Mouse (Mus musculus) neural tube, embryonic 13.5 days (tissue): ENCODE results near the gene Gm4969. TPM values are rescaled to one million over a fixed set of nuclear protein-coding genes. Genes with fewer than 3 reads are reported as not detected.
"Not testable (repeated sequence)": the region's sequence is repeated elsewhere in the genome, so short reads cannot be mapped to it uniquely, and the experiment has no call there.

ENCODE experiments used
- ATAC-seq: fragments of 200-750 bp; cut with Nextera tagmentation; 2 replicates; pipeline ENCODE4 v1.8.0; 2017; ENCODE audit warnings: low read depth, mild to moderate bottlenecking, moderate TSS enrichment, moderate library complexity
- H3K27ac ChIP-seq: fragments of 300-500 bp; sonication (generic); replicated peaks from 2 replicates; pipeline ENCODE4 v1.5.1; 2015; ENCODE audit warnings: moderate library complexity, mild to moderate bottlenecking, inconsistent platforms
- H3K27me3 ChIP-seq: fragments of 300-500 bp; sonication (generic); 2 replicates; pipeline ENCODE4 v1.6.1; 2015; ENCODE audit warnings: mild to moderate bottlenecking, inconsistent platforms
- H3K36me3 ChIP-seq: fragments of 300-500 bp; sonication (generic); 2 replicates; pipeline ENCODE4 v1.6.1; 2015; ENCODE audit warnings: mild to moderate bottlenecking, inconsistent platforms
- H3K4me1 ChIP-seq: fragments of 300-500 bp; sonication (generic); replicated peaks from 2 replicates; pipeline ENCODE4 v1.6.1; 2015; ENCODE audit warnings: inconsistent platforms
- H3K4me2 ChIP-seq: fragments of 300-500 bp; sonication (generic); 2 replicates; pipeline ENCODE4 v1.6.1; 2015; ENCODE audit warnings: inconsistent platforms, mild to moderate bottlenecking, moderate library complexity
- H3K4me3 ChIP-seq: fragments of 300-500 bp; sonication (generic); 2 replicates; pipeline ENCODE4 v1.5.1; 2015; ENCODE audit warnings: mild to moderate bottlenecking, inconsistent platforms
- H3K9ac ChIP-seq: fragments of 300-500 bp; sonication (generic); 2 replicates; pipeline ENCODE4 v1.6.1; 2015; ENCODE audit warnings: moderate library complexity, mild to moderate bottlenecking, inconsistent platforms
- H3K9me3 ChIP-seq: fragments of 300-500 bp; sonication (generic); 2 replicates; pipeline ENCODE4 v1.6.1; 2016; ENCODE audit warnings: inconsistent platforms
- WGBS: fragments of 180-500 bp; shearing (Covaris S2); methylation state at CpG from one replicate; pipeline ENCODE4 v1.1.7; 2015; 5-methylcytosine and 5-hydroxymethylcytosine counted together
- polyA plus RNA-seq: library from polyadenylated mRNA; unstranded; fragments of >200 nt; fragmentation: Nextera tagmentation; extraction: Ambion mirVana; gene quantifications from 2 replicates; pipeline ENCODE4 v1.2.1, GENCODE M21; 2015

Gm4969 gene
- polyA plus RNA-seq, 1 experiment from 2014 or later: 2.3 TPM

DNA sequence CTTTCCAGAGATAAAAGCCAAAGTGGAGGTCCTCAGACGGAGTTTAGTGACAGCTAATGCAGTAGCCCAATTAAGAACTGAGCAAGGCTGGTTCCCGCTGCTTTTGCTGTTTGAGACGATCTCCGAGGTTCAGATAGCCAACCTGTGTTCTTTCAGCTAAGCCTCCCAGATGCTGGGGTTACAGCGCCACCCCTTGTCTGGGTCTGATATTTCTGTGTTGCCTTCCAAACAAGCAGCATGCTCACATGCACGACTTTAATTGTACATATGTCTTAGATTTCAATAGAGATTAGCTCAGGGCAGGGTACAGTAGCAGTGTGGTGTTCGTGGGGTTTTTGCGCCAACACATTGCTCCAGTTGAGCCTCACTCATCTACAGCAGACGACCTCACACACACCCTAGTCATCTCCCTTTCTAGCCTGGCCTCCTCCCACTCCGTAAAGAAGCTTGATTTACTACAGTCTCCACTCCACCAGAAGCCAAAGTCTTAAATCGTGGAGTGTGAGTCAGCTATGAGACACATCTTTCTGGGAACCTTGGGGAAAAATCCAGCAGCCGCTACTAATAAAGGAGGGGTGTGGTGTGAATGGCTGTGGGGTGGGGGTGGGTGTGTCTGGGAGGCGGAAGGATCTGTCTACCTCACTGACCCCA is 37.8 kb upstream of the Gm4969 start:
- Histone ChIP-seq H3K4me2 (no peak overlapping the region), H3K9me3 (no peaks in the 10 kb centered on the region), H3K36me3 (peaks cover 49% of the 10 kb centered on the region), H3K4me3 (no peak overlapping the region), H3K27ac (0 out of 2 replicates have a peak overlapping the region, but pooled peaks have one; percentile 18), H3K27me3 (peaks cover 21% of the 10 kb centered on the region), H3K4me1 (peaks cover 22% of the 10 kb centered on the region), H3K9ac (no peak overlapping the region)
- 55% methylated on average over 13 of the region's 13 CpGs for WGBS
- no peak for ATAC-seq

DNA sequence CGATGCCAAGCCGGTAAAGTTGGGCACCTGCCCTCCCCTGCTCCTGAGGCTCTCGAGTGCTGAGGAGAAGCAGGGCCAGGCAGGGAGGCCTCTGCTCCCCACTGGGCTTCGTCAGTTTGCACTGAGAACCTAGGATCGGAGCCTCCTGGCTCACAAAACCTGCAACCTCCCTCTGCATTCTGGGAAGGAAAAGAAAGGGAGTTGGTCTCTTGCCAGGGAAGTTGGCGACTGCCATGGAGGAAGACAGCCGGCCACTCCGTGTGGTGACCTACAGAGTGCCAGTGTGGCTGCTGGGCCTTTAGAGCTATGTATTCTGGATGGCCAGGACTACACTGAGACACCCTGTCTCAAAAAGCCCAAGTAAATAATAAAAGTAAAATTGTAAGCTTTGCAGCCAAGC is 36.6 kb upstream of the Gm4969 start:
- no peak for ATAC-seq
- Histone ChIP-seq H3K4me3 (no peak overlapping the region), H3K4me1 (peaks cover 24% of the 10 kb centered on the region), H3K4me2 (no peak overlapping the region), H3K9me3 (no peaks in the 10 kb centered on the region), H3K36me3 (peaks cover 49% of the 10 kb centered on the region), H3K27ac (no peak overlapping the region), H3K27me3 (peaks cover 14% of the 10 kb centered on the region), H3K9ac (no peak overlapping the region)
- 81% methylated on average over 8 of the region's 8 CpGs for WGBS

DNA sequence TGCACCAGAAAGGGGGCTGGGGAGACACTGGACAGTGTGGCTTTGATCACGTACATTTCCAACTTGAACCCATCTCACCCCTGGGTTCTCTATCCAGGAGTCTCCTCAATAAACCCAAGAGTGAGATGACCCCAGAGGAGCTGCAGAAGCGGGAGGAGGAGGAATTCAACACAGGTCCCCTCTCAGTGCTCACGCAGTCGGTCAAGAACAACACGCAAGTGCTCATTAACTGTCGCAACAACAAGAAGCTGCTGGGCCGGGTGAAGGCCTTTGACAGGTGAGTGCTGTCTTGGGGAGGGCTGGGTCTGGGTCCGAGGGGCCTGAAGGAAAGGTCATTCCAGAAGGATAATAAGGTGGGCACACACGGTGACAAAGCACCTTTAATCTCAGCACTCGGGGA is 33.0 kb upstream of the Gm4969 start:
- not testable (repeated sequence) for H3K9ac ChIP-seq, H3K9me3 ChIP-seq, ATAC-seq, H3K27me3 ChIP-seq, H3K27ac ChIP-seq
- H3K4me2 ChIP-seq: peak overlapping the region; percentile 97; the same call in 1 of the 2 replicates
- peaks cover 30% of the 10 kb centered on the region for H3K4me1 ChIP-seq
- peaks cover 56% of the 10 kb centered on the region for H3K36me3 ChIP-seq
- 0 out of 2 replicates have a peak overlapping the region, but pooled peaks have one; percentile 53 for H3K4me3 ChIP-seq
- WGBS: 93% methylated on average over 10 of the region's 10 CpGs

DNA sequence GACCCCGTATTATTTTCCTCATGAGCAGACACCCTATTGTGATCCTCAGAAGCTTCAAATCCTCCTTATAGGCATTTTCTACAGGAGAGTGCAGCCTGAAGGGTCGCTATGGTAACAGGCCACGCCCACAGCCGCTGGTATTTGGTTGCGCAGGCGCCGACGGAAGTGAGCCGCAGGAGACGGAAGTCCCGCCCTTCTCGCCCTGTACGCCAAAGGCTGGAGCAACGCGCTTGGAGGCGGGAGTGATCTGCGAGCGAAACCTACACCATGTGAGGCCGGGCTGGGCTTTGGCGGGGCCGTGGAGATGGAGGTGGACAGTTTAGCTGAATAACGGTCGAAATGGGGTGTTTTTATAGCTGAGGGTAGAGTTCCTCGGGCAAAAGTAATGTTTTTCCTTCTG is 31.5 kb upstream of the Gm4969 start, which contains the start of gene Snrpd2:
Snrpd2 (plus strand) TSS at position 97 of the 400 bp plus-strand sequence.
- peak within 1 kb of the TSS; percentile 80 for H3K9ac ChIP-seq
- peaks cover 49% of the 10 kb centered on the region for H3K36me3 ChIP-seq
- ATAC-seq: peak; percentile 93
- peak within 1 kb of the TSS; percentile 87 for H3K27ac ChIP-seq
- peak within 1 kb of the TSS; percentile 53 for H3K4me3 ChIP-seq
- WGBS: 0% methylated on average over 24 of the region's 24 CpGs
- H3K4me1 ChIP-seq: peaks cover 30% of the 10 kb centered on the region
- no peaks in the 10 kb centered on the region for H3K9me3 ChIP-seq
- no peaks in the 10 kb centered on the region for H3K27me3 ChIP-seq
- H3K4me2 ChIP-seq: peak within 1 kb of the TSS; percentile 97

DNA sequence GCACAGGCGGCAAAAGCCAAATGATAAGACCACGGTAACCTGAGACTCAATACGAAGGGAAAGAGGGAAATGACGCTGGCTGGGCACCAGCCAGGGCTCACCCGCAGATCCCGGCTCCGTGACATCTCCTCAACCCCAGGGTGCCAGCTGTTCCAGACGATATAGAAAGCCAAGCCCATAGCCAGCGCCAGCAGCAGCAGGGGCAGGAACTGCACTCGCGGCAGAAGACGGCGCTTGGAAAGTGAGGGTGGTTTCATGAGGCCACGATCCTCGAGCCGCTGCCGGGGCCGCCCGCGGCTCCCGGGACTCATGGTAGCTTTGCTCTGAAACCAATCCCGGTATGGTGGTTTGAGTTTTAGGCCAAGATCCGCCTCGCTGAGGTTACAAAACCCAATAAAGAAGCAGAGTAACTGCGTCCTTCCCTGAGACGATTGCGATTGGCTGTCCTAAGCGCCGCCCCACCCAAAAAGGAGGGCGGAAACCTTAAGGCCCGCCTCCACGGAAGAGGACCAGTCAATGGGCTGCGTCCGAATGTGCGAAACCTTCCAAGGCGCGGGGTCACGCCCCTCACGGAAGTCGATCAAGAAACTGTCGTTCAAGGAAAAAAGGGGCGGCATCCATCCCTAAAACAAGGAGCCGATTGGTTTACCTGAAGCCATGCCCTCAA is 30.8 kb upstream of the Gm4969 start, which contains the start of gene Qpctl:
Qpctl (minus strand) TSS at position 417 of the 667 bp plus-strand sequence.
- Histone ChIP-seq H3K4me2 (peak within 1 kb of the TSS; percentile 97), H3K4me1 (peaks cover 30% of the 10 kb centered on the region), H3K27me3 (no peaks in the 10 kb centered on the region), H3K4me3 (peak within 1 kb of the TSS; percentile 53), H3K9ac (peak within 1 kb of the TSS; percentile 80), H3K9me3 (no peaks in the 10 kb centered on the region), H3K36me3 (peaks cover 42% of the 10 kb centered on the region), H3K27ac (peak within 1 kb of the TSS; percentile 87)
- ATAC-seq: peak; percentile 97
- under 1% methylated on average over 43 of the region's 43 CpGs for WGBS

DNA sequence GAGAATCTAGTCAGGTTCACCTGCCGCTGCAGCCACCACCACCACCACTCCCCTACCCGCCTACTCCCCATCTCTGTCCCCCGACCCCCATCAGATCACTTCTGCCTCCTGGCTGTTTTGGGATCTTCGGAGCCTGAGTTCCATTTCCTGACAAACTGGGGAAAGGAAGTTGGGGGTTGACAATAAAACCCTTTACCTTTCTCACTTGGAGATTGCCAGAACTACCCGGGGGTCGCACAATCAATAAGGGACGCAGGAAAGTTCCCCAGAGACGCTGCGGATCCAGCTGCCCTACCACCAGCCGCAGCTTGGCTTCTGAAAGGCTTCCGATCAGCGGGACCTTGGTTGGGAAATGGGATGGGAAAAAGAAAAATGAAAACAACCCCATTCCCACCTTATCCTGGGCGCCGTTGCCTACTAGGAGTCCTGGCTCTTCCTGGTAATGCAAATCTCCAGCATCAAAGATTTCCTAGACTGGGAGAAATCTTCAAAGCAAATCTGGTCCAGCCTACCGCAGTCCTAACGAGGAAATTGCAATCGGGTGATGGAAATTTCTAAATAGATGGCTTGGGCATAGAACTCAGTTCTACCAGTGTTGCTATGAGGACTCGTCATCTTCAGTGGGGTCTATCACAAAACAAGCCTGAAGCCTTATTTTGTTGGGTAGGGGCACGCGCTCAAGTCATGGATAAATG is 30.2 kb upstream of the Gm4969 start:
- WGBS: 12% methylated on average over 20 of the region's 20 CpGs
- Histone ChIP-seq H3K4me1 (peaks cover 30% of the 10 kb centered on the region), H3K27ac (peak overlapping the region; percentile 87), H3K4me3 (peak overlapping the region; percentile 53), H3K36me3 (peaks cover 36% of the 10 kb centered on the region), H3K9ac (peak overlapping the region; percentile 79), H3K9me3 (no peaks in the 10 kb centered on the region), H3K27me3 (no peaks in the 10 kb centered on the region), H3K4me2 (peak overlapping the region; percentile 97)
- ATAC-seq: no peak

DNA sequence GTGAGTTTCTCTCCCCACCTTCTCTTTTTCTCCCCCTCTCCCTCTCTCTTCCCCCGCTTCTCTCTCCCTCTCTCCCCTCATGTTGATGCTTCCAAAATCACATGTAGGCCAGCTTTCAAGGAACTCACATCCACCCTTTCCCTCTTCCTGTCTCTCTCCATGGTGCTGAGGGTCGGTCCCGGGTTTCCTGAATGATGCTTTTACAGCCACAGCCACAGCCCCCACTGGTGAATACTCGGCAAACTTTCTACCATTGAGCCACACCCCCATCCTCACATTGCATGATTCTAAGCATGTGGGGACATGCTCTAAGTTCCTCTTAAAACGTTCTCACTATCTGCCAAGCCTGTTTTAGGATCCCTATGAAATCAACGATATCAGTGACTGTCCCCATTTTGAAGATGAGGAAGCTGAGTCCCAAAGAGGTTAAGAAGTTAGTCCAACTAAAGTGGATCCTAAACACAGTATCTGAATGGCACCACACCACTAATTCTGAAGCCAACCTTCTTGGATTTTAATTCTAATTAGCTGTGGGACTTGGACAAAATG is 29.4 kb upstream of the Gm4969 start:
- Histone ChIP-seq H3K4me3 (peak overlapping the region; percentile 53), H3K27me3 (no peaks in the 10 kb centered on the region), H3K4me1 (peaks cover 30% of the 10 kb centered on the region), H3K9me3 (no peaks in the 10 kb centered on the region), H3K36me3 (peaks cover 35% of the 10 kb centered on the region), H3K27ac (no peak overlapping the region), H3K9ac (peak overlapping the region; percentile 79), H3K4me2 (peak overlapping the region; percentile 97)
- WGBS: 56% methylated on average over 6 of the region's 6 CpGs
- ATAC-seq: no peak

DNA sequence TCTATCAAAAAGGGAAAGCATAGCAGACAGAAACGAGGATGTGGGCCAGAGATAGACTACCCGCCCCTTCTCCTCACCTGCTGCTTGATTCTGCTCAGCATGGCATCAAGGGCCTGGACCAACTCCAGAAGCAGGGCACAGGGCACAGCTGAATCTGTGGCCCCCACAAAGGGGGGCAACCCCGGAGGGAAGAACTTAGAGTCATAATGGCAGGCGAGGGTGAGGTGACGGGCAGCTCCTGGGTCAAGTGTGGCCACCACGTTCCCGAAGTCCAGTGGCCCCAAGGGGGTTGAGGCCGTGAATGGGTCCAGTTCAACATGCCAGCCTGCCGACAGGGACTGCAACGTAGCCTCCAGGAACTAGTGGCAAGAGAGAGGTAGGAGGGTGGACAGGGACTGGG is 28.6 kb upstream of the Gm4969 start:
- WGBS: 91% methylated on average over 10 of the region's 10 CpGs
- 0 out of 2 replicates have a peak overlapping the region, but pooled peaks have one; percentile 26 for H3K9ac ChIP-seq

DNA sequence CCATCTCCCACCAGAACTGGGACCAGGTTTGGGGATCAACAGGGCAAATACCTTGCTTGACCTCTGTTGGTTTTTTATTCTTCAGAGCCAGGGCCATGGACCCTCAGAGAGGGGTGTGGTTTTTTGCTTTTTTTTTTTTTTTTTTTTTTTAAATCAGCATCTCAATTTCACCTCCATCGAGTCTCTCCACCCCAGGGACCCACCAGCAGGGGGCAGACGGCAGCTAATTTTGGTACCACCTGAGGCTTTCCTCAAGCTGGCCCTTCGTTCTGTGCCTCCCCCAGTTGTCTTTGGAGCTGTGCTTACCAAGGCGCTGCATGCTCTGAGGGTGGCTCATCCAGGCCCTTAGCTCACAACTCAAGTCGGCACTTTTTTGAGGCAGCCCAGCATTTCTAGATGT is 19.2 kb upstream of the Gm4969 start:
- no peak for ATAC-seq
- Histone ChIP-seq H3K36me3 (peaks cover 79% of the 10 kb centered on the region), H3K4me1 (peaks cover 7% of the 10 kb centered on the region), H3K4me3 (no peak overlapping the region), H3K27me3 (no peaks in the 10 kb centered on the region), H3K9me3 (no peaks in the 10 kb centered on the region), H3K4me2 (no peak overlapping the region), H3K9ac (no peak overlapping the region), H3K27ac (no peak overlapping the region)
- 56% methylated on average over 5 of the region's 5 CpGs for WGBS

More for the DNA sequence above, 28.6 kb upstream of the Gm4969 start:
- no peak for ATAC-seq
- H3K4me2 ChIP-seq: no peak overlapping the region
- H3K36me3 ChIP-seq: peaks cover 35% of the 10 kb centered on the region
- H3K4me3 ChIP-seq: no peak overlapping the region
- no peaks in the 10 kb centered on the region for H3K9me3 ChIP-seq
- H3K27me3 ChIP-seq: no peaks in the 10 kb centered on the region
- H3K4me1 ChIP-seq: peaks cover 30% of the 10 kb centered on the region
- H3K27ac ChIP-seq: no peak overlapping the region

DNA sequence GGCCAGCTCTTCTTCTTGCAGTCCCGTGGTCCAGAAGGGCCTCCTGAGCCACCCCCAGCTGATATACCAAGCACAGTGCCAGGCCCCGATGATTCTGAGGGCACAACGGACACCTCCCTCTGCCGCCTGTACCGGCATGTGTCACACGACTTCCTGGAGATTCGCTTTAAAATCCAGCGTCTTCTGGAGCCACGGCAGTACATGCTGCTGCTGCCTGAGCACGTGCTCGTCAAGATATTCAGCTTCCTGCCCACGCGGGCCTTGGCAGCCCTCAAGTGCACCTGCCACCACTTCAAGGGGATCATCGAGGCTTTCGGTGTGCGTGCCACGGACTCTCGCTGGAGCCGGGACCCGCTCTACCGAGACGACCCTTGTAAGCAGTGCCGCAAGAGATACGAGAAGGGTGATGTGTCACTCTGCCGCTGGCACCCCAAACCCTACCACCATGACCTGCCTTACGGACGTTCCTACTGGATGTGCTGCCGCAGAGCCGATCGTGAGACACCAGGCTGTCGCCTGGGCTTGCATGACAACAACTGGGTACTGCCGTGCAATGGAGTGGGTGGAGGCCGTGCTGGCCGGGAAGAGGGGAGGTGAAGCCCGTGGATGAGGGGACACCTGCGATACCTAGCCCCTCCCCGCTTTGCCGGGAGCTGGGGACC is 18.6 kb upstream of the Gm4969 start:
- 93% methylated on average over 38 of the region's 38 CpGs for WGBS
- H3K27ac ChIP-seq: no peak overlapping the region
- H3K36me3 ChIP-seq: peaks cover 74% of the 10 kb centered on the region
- no peaks in the 10 kb centered on the region for H3K9me3 ChIP-seq
- no peak for ATAC-seq
- no peak overlapping the region for H3K4me2 ChIP-seq
- H3K27me3 ChIP-seq: no peaks in the 10 kb centered on the region
- peaks cover 13% of the 10 kb centered on the region for H3K4me1 ChIP-seq
- no peak overlapping the region for H3K9ac ChIP-seq
- no peak overlapping the region for H3K4me3 ChIP-seq

DNA sequence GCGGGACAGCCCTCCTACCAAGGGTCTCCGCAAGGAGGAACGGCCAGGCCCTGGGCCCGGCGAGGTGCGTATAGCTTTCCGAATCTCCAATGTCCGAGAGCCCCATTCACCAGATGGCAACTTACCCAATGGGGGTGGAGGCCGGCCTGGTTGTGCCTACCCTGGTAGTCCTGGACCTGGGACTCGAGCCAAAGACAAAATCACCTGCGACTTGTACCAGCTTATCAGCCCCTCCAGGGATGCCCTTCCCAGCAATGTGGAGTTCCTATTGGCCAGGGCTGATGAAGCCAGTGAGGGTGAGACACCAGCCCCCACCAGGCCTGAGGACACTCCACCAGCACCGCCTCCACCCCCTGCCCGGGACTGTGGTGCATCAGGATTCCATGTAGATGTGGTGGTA is 18.0 kb upstream of the Gm4969 start:
- H3K4me3 ChIP-seq: no peak overlapping the region
- H3K9ac ChIP-seq: no peak overlapping the region
- ATAC-seq: no peak
- H3K4me2 ChIP-seq: no peak overlapping the region
- H3K9me3 ChIP-seq: no peaks in the 10 kb centered on the region
- peaks cover 68% of the 10 kb centered on the region for H3K36me3 ChIP-seq
- no peaks in the 10 kb centered on the region for H3K27me3 ChIP-seq
- H3K4me1 ChIP-seq: peaks cover 15% of the 10 kb centered on the region
- WGBS: 95% methylated on average over 13 of the region's 13 CpGs
- no peak overlapping the region for H3K27ac ChIP-seq
